Mouse (Mus musculus) MEL (cell line): ENCODE measurements at regions not wholly inside any gene's neighbourhood (a gene's known extent, or its start where the extent isn't known, plus 50 kb on each side); places are given as distances from the start of the nearest gene placed in this dataset.

Experiments
- DNase-seq: peaks from one replicate; pipeline ENCODE4 v3.0.0; 2011; ENCODE audit warnings: low read depth, low spot score
- H3K27ac ChIP-seq: 2 replicates; pipeline ENCODE4 v1.5.1; 2012; ENCODE audit warnings: low read depth, mild to moderate bottlenecking, control low read depth, low read length, moderate library complexity; ENCODE audit not compliant: control insufficient read depth
- H3K27me3 ChIP-seq, 2 experiments: fragments of 150-350 bp in 1 of 2; sonication (generic) in 1 of 2; 2 replicates each; pipeline ENCODE4 v1.6.1; 2012; ENCODE audit warnings: low read length in 2 of 2, mild to moderate bottlenecking in 2 of 2, improper control_type of control experiment in 1 of 2, moderate library complexity in 1 of 2; ENCODE audit not compliant: insufficient read depth in 2 of 2, control insufficient read depth in 1 of 2
- H3K36me3 ChIP-seq, 2 experiments: 2 replicates each; pipeline ENCODE4 v1.6.1; 2012 to 2014; ENCODE audit warnings: low read length in 2 of 2, improper control_type of control experiment in 1 of 2, inconsistent platforms in 1 of 2, mild to moderate bottlenecking in 1 of 2; ENCODE audit not compliant: insufficient read depth in 2 of 2, control insufficient read depth in 1 of 2
- H3K4me1 ChIP-seq, 2 experiments: fragments of 150-350 bp in 1 of 2; sonication (generic) in 1 of 2; 2 replicates each; pipeline ENCODE4 v1.6.1; 2012; ENCODE audit warnings: low read length in 2 of 2, improper control_type of control experiment in 1 of 2, mild to moderate bottlenecking in 1 of 2; ENCODE audit not compliant: insufficient read depth in 2 of 2, control insufficient read depth in 1 of 2
- H3K4me3 ChIP-seq, 2 experiments: fragments of 150-350 bp in 1 of 2; sonication (generic) in 1 of 2; 2 replicates each; pipeline ENCODE4 v1.5.1; 2012; ENCODE audit warnings: low read depth in 2 of 2, low read length in 2 of 2, mild to moderate bottlenecking in 2 of 2, moderate library complexity in 2 of 2, control low read depth in 1 of 2, improper control_type of control experiment in 1 of 2; ENCODE audit not compliant: control insufficient read depth in 1 of 2, insufficient read depth in 1 of 2
- H3K79me2 ChIP-seq: 2 replicates; pipeline ENCODE4 v1.6.1; 2012; ENCODE audit warnings: mild to moderate bottlenecking, low read length, moderate library complexity; ENCODE audit not compliant: control insufficient read depth, poor library complexity, insufficient read depth
- H3K9ac ChIP-seq: 2 replicates; pipeline ENCODE4 v1.6.1; 2012; ENCODE audit warnings: low read depth, mild to moderate bottlenecking, control low read depth, low read length, moderate library complexity; ENCODE audit not compliant: control insufficient read depth, poor library complexity, severe bottlenecking
- H3K9me3 ChIP-seq: fragments of 150-350 bp; sonication (generic); replicated peaks from 2 replicates; pipeline ENCODE4 v1.6.1; 2012; ENCODE audit warnings: mild to moderate bottlenecking, low read length, improper control_type of control experiment, moderate library complexity; ENCODE audit not compliant: insufficient read depth
- E2F4 ChIP-seq: IDR thresholded peaks from 2 replicates; pipeline ENCODE4 v1.6.1; 2011; ENCODE audit warnings: low read depth, low read length, improper control_type of control experiment, borderline replicate concordance
- ELF1 ChIP-seq: IDR thresholded peaks from 2 replicates; pipeline ENCODE4 v1.6.1; 2014; ENCODE audit warnings: low read depth, mild to moderate bottlenecking, inconsistent platforms, low read length, improper control_type of control experiment, moderate library complexity
- GABPA ChIP-seq: IDR thresholded peaks from 2 replicates; pipeline ENCODE4 v1.6.1; 2012; ENCODE audit warnings: low read depth, mild to moderate bottlenecking, inconsistent platforms, low read length, improper control_type of control experiment, moderate library complexity
- GATA1 ChIP-seq: IDR thresholded peaks from 2 replicates; pipeline ENCODE4 v1.6.1; 2011; ENCODE audit warnings: low read depth, low read length, improper control_type of control experiment
- HCFC1 ChIP-seq: IDR thresholded peaks from 2 replicates; pipeline ENCODE4 v1.6.1; 2012; ENCODE audit warnings: low read depth, mild to moderate bottlenecking, inconsistent platforms, low read length, improper control_type of control experiment, moderate library complexity
- JUND ChIP-seq: IDR thresholded peaks from 2 replicates; pipeline ENCODE4 v1.6.1; 2011; ENCODE audit warnings: low read depth, mild to moderate bottlenecking, improper control_type of control experiment, low read length
- MAX ChIP-seq: IDR thresholded peaks from 2 replicates; pipeline ENCODE4 v1.6.1; 2011; ENCODE audit warnings: low read length, improper control_type of control experiment
- MAZ ChIP-seq: IDR thresholded peaks from 2 replicates; pipeline ENCODE4 v1.6.1; 2012; ENCODE audit warnings: low read depth, mild to moderate bottlenecking, inconsistent platforms, low read length, improper control_type of control experiment
- MXI1 ChIP-seq: IDR thresholded peaks from 2 replicates; pipeline ENCODE4 v1.6.1; 2011; ENCODE audit warnings: mild to moderate bottlenecking, low read depth, low read length, improper control_type of control experiment
- MYB ChIP-seq: IDR thresholded peaks from 2 replicates; pipeline ENCODE4 v1.6.1; 2011; ENCODE audit warnings: mild to moderate bottlenecking, low read depth, low read length, improper control_type of control experiment
- MYC ChIP-seq: IDR thresholded peaks from 2 replicates; pipeline ENCODE4 v1.6.1; 2011; ENCODE audit warnings: low read depth, mild to moderate bottlenecking, low read length, improper control_type of control experiment, moderate library complexity
- NRF1 ChIP-seq: IDR thresholded peaks from 2 replicates; pipeline ENCODE4 v1.6.1; 2014; ENCODE audit warnings: low read depth, mild to moderate bottlenecking, inconsistent platforms, low read length, improper control_type of control experiment, moderate library complexity; ENCODE audit not compliant: poor library complexity, insufficient read depth, severe bottlenecking
- POLR2AphosphoS2 ChIP-seq: IDR thresholded peaks from 2 replicates; pipeline ENCODE4 v1.6.1; 2011; ENCODE audit warnings: low read length, improper control_type of control experiment
- RCOR1 ChIP-seq: IDR thresholded peaks from 2 replicates; pipeline ENCODE4 v1.6.1; 2012; ENCODE audit warnings: low read depth, mild to moderate bottlenecking, inconsistent platforms, low read length, improper control_type of control experiment
- TBP ChIP-seq: IDR thresholded peaks from 2 replicates; pipeline ENCODE4 v1.8.0; 2011; ENCODE audit warnings: low read depth, low read length, improper control_type of control experiment
- TCF12 ChIP-seq: IDR thresholded peaks from 2 replicates; pipeline ENCODE4 v1.6.1; 2014; ENCODE audit warnings: low read depth, mild to moderate bottlenecking, inconsistent platforms, low read length, improper control_type of control experiment, moderate library complexity
- UBTF ChIP-seq: IDR thresholded peaks from 2 replicates; pipeline ENCODE4 v1.6.1; 2012; ENCODE audit warnings: low read depth, mild to moderate bottlenecking, inconsistent platforms, low read length, improper control_type of control experiment, moderate library complexity, borderline replicate concordance; ENCODE audit not compliant: insufficient read depth
- USF1 ChIP-seq: IDR thresholded peaks from 2 replicates; pipeline ENCODE4 v1.6.1; 2014; ENCODE audit warnings: low read depth, mild to moderate bottlenecking, inconsistent platforms, low read length, improper control_type of control experiment, moderate library complexity
- USF2 ChIP-seq, 2 experiments: IDR thresholded peaks; 2 replicates each; pipeline ENCODE4 v1.6.1; 2011 to 2012; ENCODE audit warnings: improper control_type of control experiment in 2 of 2, low read length in 2 of 2, borderline replicate concordance in 1 of 2, inconsistent platforms in 1 of 2, low read depth in 1 of 2, mild to moderate bottlenecking in 1 of 2; ENCODE audit not compliant: insufficient read depth in 1 of 2
- ZC3H11A ChIP-seq: IDR thresholded peaks from 2 replicates; pipeline ENCODE4 v1.6.1; 2012; ENCODE audit warnings: low read depth, mild to moderate bottlenecking, inconsistent platforms, low read length, improper control_type of control experiment

- TF ChIP-seq MYC (no peak), ZC3H11A (peak; percentile 81), JUND (no peak), MYB (no peak), MAZ (0 out of 2 replicates have a peak, but pooled peaks have one; percentile 32), UBTF (no peak), RCOR1 (no peak), TBP (no peak), NRF1 (no peak), E2F4 (no peak), TCF12 (no peak), MXI1 (no peak)
Measured at GRCm38 (mm10) chr10:46057362-46058198, 480.0 kb downstream of the Hace1 start (continued).

GRCm38 (mm10) chr10:46058199-46058472, 480.5 kb downstream of the Hace1 start:
- TF ChIP-seq GABPA = no peak
- TF ChIP-seq USF2 (IDR thresholded peaks at IDR 0.05; ENCODE audit: borderline replicate concordance in 1 of 2, insufficient read depth in 1 of 2, low read depth in 1 of 2, low read length in 2 of 2) = no peak
- TF ChIP-seq USF1 = no peak
- TF ChIP-seq MAZ = no peak
- TF ChIP-seq GATA1 = no peak
- no peak for TF ChIP-seq POLR2AphosphoS2
- TF ChIP-seq HCFC1 = no peak
- no peak for TF ChIP-seq TCF12
- TF ChIP-seq ELF1 = no peak
- no peak for TF ChIP-seq MAX
- H3K79me2 ChIP-seq = no peaks in the 10 kb centered on the region
- no peak overlapping the region for H3K9ac ChIP-seq
- H3K27ac ChIP-seq = no peak overlapping the region
- H3K4me1 ChIP-seq = no peaks in the 10 kb centered on the region
- no peak overlapping the region for H3K4me3 ChIP-seq
- no peaks in the 10 kb centered on the region for H3K36me3 ChIP-seq
- no peak for DNase-seq
- no peaks in the 10 kb centered on the region for H3K27me3 ChIP-seq
- H3K9me3 ChIP-seq = no peaks in the 10 kb centered on the region
